Mouse (Mus musculus): ENCODE data around the gene Qk.

DNA sequence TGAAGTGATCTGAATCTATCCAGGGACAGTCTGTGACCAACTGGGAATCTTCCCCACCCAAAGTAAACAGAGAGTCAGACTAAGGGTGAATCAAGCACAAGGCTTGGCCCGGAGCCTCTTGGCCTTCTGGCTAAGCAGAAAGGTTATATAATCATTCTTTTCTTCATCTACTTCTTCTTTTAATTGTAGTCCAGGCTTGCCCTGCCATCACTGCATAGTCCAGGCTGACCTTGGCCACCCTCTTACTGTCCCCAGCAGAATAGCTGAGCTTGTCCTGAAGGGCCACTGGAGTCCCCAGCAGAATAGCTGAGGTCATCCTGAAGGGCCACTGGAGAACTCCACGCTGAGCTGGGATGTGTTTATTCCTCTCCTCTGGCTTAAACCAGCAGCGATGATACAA lies 158.4 kb downstream of the Qk start:
- no peak for TF ChIP-seq POLR2A (IDR thresholded peaks at IDR 0.05; ENCODE audit: borderline replicate concordance, control insufficient read depth, low read depth, low read length)
- no peak for TF ChIP-seq CTCF (IDR thresholded peaks at IDR 0.05; ENCODE audit: control insufficient read depth, insufficient read depth, low read length)
